ENCODE assay signal across 23 mouse cellular contexts in the genomic region with DNA sequence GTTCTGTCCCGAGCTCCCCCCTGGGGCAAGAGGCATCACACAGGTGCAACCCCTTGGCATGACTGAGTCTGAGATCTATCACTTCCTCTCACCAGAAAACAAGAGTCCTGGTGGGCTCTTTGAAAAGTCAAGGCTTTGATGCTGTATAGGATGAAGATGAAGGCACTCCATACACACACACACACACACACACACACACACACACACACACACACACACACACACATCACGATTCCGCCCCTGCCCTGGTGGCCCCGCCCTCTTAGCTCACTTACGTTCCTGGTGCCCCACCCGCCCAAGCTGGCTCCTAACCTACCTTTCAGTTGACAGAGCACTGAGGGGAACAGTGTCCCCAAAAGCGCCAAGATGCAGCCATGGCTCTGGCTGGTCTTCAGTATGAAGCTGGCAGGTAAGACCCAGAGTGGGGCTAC. TPM values are rescaled to one million over a fixed set of nuclear protein-coding genes. Genes with fewer than 3 reads are reported as not detected.
A peak's percentile ranks its signal among the peaks of the same experiment; 100 is the strongest.
DNase-seq lines count a peak whose midpoint lies in the region; ATAC-seq and TF ChIP-seq lines count a peak whose summit lies in the region.
"Had no signal": no experiment of that assay in that cellular context is flagged by ENCODE, and none has a peak within 500 bp of the region (broad histone marks: within the 10 kb centered on the region; RNA-seq: fewer than 3 reads in every experiment).

A gene (plus strand): TSS at position 298 of the 431 bp plus-strand sequence.

- H3K36me3 ChIP-seq in spleen, adult 2 months (ENCODE audit: control insufficient read depth, insufficient read depth, low read length): no peaks in the 10 kb centered on the region
- no peaks in the 10 kb centered on the region for H3K36me3 ChIP-seq in stomach, postnatal 0 days (ENCODE audit: control insufficient read depth, insufficient read depth, low read length)
- H3K36me3 ChIP-seq: heart, embryonic 10.5 days; midbrain, embryonic 15.5 days had no signal

- ATAC-seq in stomach, postnatal 0 days (ENCODE audit: low FRiP score, low TSS enrichment): no peak
- ATAC-seq in erythroblast, adult 5-6 weeks (replicated peaks; ENCODE audit: low FRiP score, poor library complexity, severe bottlenecking): no peak
- ATAC-seq: hindbrain, postnatal 0 days; midbrain, embryonic 15.5 days had no signal

- no peaks in the 10 kb centered on the region for H3K4me1 ChIP-seq in spleen, adult 2 months (ENCODE audit: control insufficient read depth, insufficient read depth, insufficient read length)
- H3K4me1 ChIP-seq in stomach, postnatal 0 days (replicated peaks; ENCODE audit: control insufficient read depth, insufficient read depth): no peaks in the 10 kb centered on the region
- H3K4me1 ChIP-seq: heart, embryonic 10.5 days; midbrain, embryonic 15.5 days had no signal

- peak; percentile 19 for TF ChIP-seq POLR2A in spleen, adult 2 months (IDR thresholded peaks at IDR 0.05; ENCODE audit: low read depth, low read length)

- no peak within 1 kb of the TSS for H3K4me2 ChIP-seq in stomach, postnatal 0 days (replicated peaks; ENCODE audit: low read depth)
- H3K4me2 ChIP-seq: lung, embryonic 14.5 days; midbrain, embryonic 15.5 days had no signal

- no peak for TF ChIP-seq EP300 in stomach, postnatal 0 days (optimal IDR thresholded peaks at IDR 0.05)

- no peaks in the 10 kb centered on the region for H3K27me3 ChIP-seq in spleen, adult 2 months (ENCODE audit: control insufficient read depth, insufficient read depth, low read length)
- H3K27me3 ChIP-seq in stomach, postnatal 0 days (ENCODE audit: control insufficient read depth, insufficient read depth, low read length): no peaks in the 10 kb centered on the region
- H3K27me3 ChIP-seq: midbrain, embryonic 15.5 days had no signal

- no peak within 1 kb of the TSS for H3K9ac ChIP-seq in stomach, postnatal 0 days (ENCODE audit: low read length)
- H3K9ac ChIP-seq: lung, embryonic 14.5 days; midbrain, embryonic 15.5 days had no signal

- peak within 1 kb of the TSS; percentile 82 for H3K27ac ChIP-seq in spleen, adult 2 months (ENCODE audit: insufficient read depth, low read length)
- H3K27ac ChIP-seq in stomach, postnatal 0 days (replicated peaks): no peak within 1 kb of the TSS
- H3K27ac ChIP-seq: heart, embryonic 10.5 days; hindbrain, postnatal 0 days; midbrain, embryonic 15.5 days had no signal

- H3K9me3 ChIP-seq in stomach, postnatal 0 days (ENCODE audit: control insufficient read depth, low read length): no peaks in the 10 kb centered on the region
- H3K9me3 ChIP-seq: heart, embryonic 10.5 days; midbrain, embryonic 15.5 days had no signal

- no peak for TF ChIP-seq CTCF in spleen, adult 2 months (IDR thresholded peaks at IDR 0.05; ENCODE audit: extremely low read depth, insufficient read depth, insufficient read length, insufficient replicate concordance)
- no peak for TF ChIP-seq CTCF in stomach, postnatal 0 days (IDR thresholded peaks at IDR 0.05; ENCODE audit: low read depth)

- 69% methylated on average over 5 of the region's 7 CpGs for WGBS in spleen, adult 2 months
- WGBS in stomach, postnatal 0 days: 78% methylated on average over 7 of the region's 7 CpGs

- peak; percentile 23 to 32 for DNase-seq in spleen, adult 2 months (ENCODE audit: low read depth in 1 of 2, low spot score in 2 of 2)
- DNase-seq in spleen, postnatal 14 days (ENCODE audit: low spot score in 2 of 2): no peak
- DNase-seq in ZHBTc4 (ENCODE audit: low read depth, low spot score): peak; percentile 24
- peak; percentile 27 for DNase-seq in stomach, postnatal 0 days (ENCODE audit: low spot score)
- DNase-seq in thymus, postnatal 4 days: peak; percentile 94
- DNase-seq in kidney, adult 9 months: no peak
- DNase-seq: cerebellum, adult 9-10 months; gastrocnemius, postnatal 10 days; heart, postnatal 36 days; kidney, adult 8-10 months; kidney, postnatal 36 days; lung, embryonic 14.5 days had no signal

- peak within 1 kb of the TSS; percentile 41 for H3K4me3 ChIP-seq in spleen, adult 2 months (ENCODE audit: extremely low read depth, insufficient read depth, insufficient read length)
- H3K4me3 ChIP-seq in stomach, postnatal 0 days (ENCODE audit: low read depth, low read length): no peak within 1 kb of the TSS
- H3K4me3 ChIP-seq: heart, embryonic 10.5 days; midbrain, embryonic 15.5 days had no signal

RNA-seq across cellular contexts. Expression of the gene that starts here (rescaled TPM):
- polyA plus RNA-seq in spleen, adult 2 months (2012; rRNA removed): 25.6 and 30.2 TPM in 2 replicates
- not detected in 2 replicates for polyA plus RNA-seq in stomach, postnatal 0 days (2015; fragmentation: Nextera tagmentation; extraction: Ambion mirVana)
- total RNA-seq in erythroblast, adult 5-6 weeks (2015; ENCODE audit: low replicate concordance): not detected in 2 replicates
- total RNA-seq in erythroblast, adult 5-6 weeks (2017; ENCODE audit: low replicate concordance): not detected in 2 replicates
- total RNA-seq: hindbrain, postnatal 0 days; layer of hippocampus, postnatal 25 days; left cerebral cortex, postnatal 36 days; megakaryocyte progenitor cell, adult 5-6 weeks had no signal
- polyA plus RNA-seq: cortical plate, adult 2 months; embryonic facial prominence, embryonic 14.5 days; forebrain, embryonic 11.5 days; frontal cortex, adult 2 months; heart, embryonic 10.5 days; hindbrain, postnatal 0 days; lung, embryonic 14.5 days; midbrain, embryonic 15.5 days had no signal

Comparison
In these comparisons a context has a peak if more than half of its experiments do, and no peak if none do; other contexts are left out.
1. RNA of the gene that starts here (polyA plus RNA-seq): 25.6 to 30.2 TPM in spleen, adult 2 months; not detected in stomach, postnatal 0 days; every median in the first group is over 10 times any median in the second.
2. DNase-seq: peak in spleen, adult 2 months (2 of 2), ZHBTc4 (single experiment) and thymus, postnatal 4 days (single experiment); none in spleen, postnatal 14 days (0 of 2) and kidney, adult 9 months (single experiment).
3. Peak in DNase-seq in stomach, postnatal 0 days; RNA of the gene not detected or under 1 TPM.